Mouse (Mus musculus): ENCODE measurements at regions not wholly inside any gene's neighbourhood (a gene's known extent, or its start where the extent isn't known, plus 50 kb on each side); places are given as distances from the start of the nearest gene placed in this dataset.

- WGBS: 67% methylated on average over 3 of the region's 3 CpGs
- Histone ChIP-seq H3K9me3 (no peaks in the 10 kb centered on the region), H3K4me1 (no peaks in the 10 kb centered on the region), H3K27ac (replicated peaks) (no peak overlapping the region), H3K4me3 (no peak overlapping the region), H3K9ac (no peak overlapping the region), H3K27me3 (replicated peaks) (no peaks in the 10 kb centered on the region), H3K36me3 (no peaks in the 10 kb centered on the region), H3K4me2 (no peak overlapping the region)
- ATAC-seq (ENCODE audit: extremely low read depth, insufficient number of reproducible peaks, low FRiP score, low TSS enrichment): no peak
Measured at GRCm38 (mm10) chr14:89559822-89560477, 1088.8 kb upstream of the Pcdh20 start.

GRCm38 (mm10) chr14:89557334-89557733 is 1086.1 kb upstream of the Pcdh20 start:
- H3K27ac ChIP-seq (replicated peaks): no peak overlapping the region
- H3K4me2 ChIP-seq: no peak overlapping the region
- no peaks in the 10 kb centered on the region for H3K9me3 ChIP-seq
- H3K4me1 ChIP-seq: no peaks in the 10 kb centered on the region
- H3K4me3 ChIP-seq: no peak overlapping the region
- no peaks in the 10 kb centered on the region for H3K36me3 ChIP-seq
- no peaks in the 10 kb centered on the region for H3K27me3 ChIP-seq (replicated peaks)
- ATAC-seq (ENCODE audit: extremely low read depth, insufficient number of reproducible peaks, low FRiP score, low TSS enrichment): no peak
- H3K9ac ChIP-seq: no peak overlapping the region

- Histone ChIP-seq H3K9ac (no peak overlapping the region), H3K4me2 (no peak overlapping the region), H3K36me3 (no peaks in the 10 kb centered on the region), H3K27me3 (replicated peaks) (no peaks in the 10 kb centered on the region), H3K4me1 (no peaks in the 10 kb centered on the region), H3K9me3 (no peaks in the 10 kb centered on the region), H3K27ac (replicated peaks) (no peak overlapping the region), H3K4me3 (no peak overlapping the region)
- 48% methylated on average over 2 of the region's 2 CpGs for WGBS
- no peak for ATAC-seq (ENCODE audit: extremely low read depth, insufficient number of reproducible peaks, low FRiP score, low TSS enrichment)
Measured at GRCm38 (mm10) chr14:89556245-89556644, 1085.0 kb upstream of the Pcdh20 start.

- Histone ChIP-seq H3K4me1 (no peaks in the 10 kb centered on the region), H3K27ac (replicated peaks) (no peak overlapping the region), H3K27me3 (replicated peaks) (no peaks in the 10 kb centered on the region), H3K36me3 (no peaks in the 10 kb centered on the region), H3K4me3 (no peak overlapping the region), H3K9me3 (no peaks in the 10 kb centered on the region), H3K9ac (no peak overlapping the region), H3K4me2 (no peak overlapping the region)
- ATAC-seq (ENCODE audit: extremely low read depth, insufficient number of reproducible peaks, low FRiP score, low TSS enrichment): no peak
- WGBS: 71% methylated on average over 3 of the region's 3 CpGs
Measured at GRCm38 (mm10) chr14:89554127-89554526, 1082.9 kb upstream of the Pcdh20 start.
